Mouse (Mus musculus) embryonic facial prominence, embryonic 12.5 days (tissue): ENCODE results near the gene Paf1. TPM values are rescaled to one million over a fixed set of nuclear protein-coding genes. Genes with fewer than 3 reads are reported as not detected.
A peak's percentile ranks its signal among the peaks of the same experiment; 100 is the strongest.

ENCODE experiments used
- ATAC-seq: fragments of 200-750 bp; cut with Nextera tagmentation; 2 replicates; pipeline ENCODE4 v1.8.0; 2017; ENCODE audit not compliant: insufficient number of reproducible peaks, insufficient read depth, low FRiP score, low TSS enrichment
- H3K27ac ChIP-seq: fragments of 300-500 bp; sonication (generic); 2 replicates; pipeline ENCODE4 v1.5.1; 2016; ENCODE audit warnings: mild to moderate bottlenecking
- H3K27me3 ChIP-seq: fragments of 300-500 bp; sonication (generic); 2 replicates; pipeline ENCODE4 v1.6.1; 2016; ENCODE audit warnings: mild to moderate bottlenecking, moderate library complexity
- H3K36me3 ChIP-seq: fragments of 300-500 bp; sonication (generic); 2 replicates; pipeline ENCODE4 v1.6.1; 2016; ENCODE audit warnings: mild to moderate bottlenecking
- H3K4me1 ChIP-seq: fragments of 300-500 bp; sonication (generic); 2 replicates; pipeline ENCODE4 v1.6.1; 2016
- H3K4me2 ChIP-seq: fragments of 300-500 bp; sonication (generic); replicated peaks from 2 replicates; pipeline ENCODE4 v1.6.1; 2016; ENCODE audit warnings: mild to moderate bottlenecking, moderate library complexity
- H3K4me3 ChIP-seq: fragments of 300-500 bp; sonication (generic); 2 replicates; pipeline ENCODE4 v1.5.1; 2016; ENCODE audit warnings: mild to moderate bottlenecking
- H3K9ac ChIP-seq: fragments of 300-500 bp; sonication (generic); 2 replicates; pipeline ENCODE4 v1.6.1; 2016; ENCODE audit warnings: mild to moderate bottlenecking, moderate library complexity
- H3K9me3 ChIP-seq: fragments of 300-500 bp; sonication (generic); 2 replicates; pipeline ENCODE4 v1.6.1; 2016; ENCODE audit warnings: mild to moderate bottlenecking, moderate library complexity
- WGBS: fragments of 180-500 bp; shearing (Covaris S2); methylation state at CpG from one replicate; pipeline ENCODE4 v1.1.7; 2016; 5-methylcytosine and 5-hydroxymethylcytosine counted together
- polyA plus RNA-seq: library from polyadenylated mRNA; unstranded; fragments of >200 nt; fragmentation: Nextera tagmentation; extraction: Ambion mirVana; gene quantifications from 2 replicates; pipeline ENCODE4 v1.2.1, GENCODE M21; 2016

Gene Paf1
- polyA plus RNA-seq = 82.2 and 85.5 TPM in 2 replicates

DNA sequence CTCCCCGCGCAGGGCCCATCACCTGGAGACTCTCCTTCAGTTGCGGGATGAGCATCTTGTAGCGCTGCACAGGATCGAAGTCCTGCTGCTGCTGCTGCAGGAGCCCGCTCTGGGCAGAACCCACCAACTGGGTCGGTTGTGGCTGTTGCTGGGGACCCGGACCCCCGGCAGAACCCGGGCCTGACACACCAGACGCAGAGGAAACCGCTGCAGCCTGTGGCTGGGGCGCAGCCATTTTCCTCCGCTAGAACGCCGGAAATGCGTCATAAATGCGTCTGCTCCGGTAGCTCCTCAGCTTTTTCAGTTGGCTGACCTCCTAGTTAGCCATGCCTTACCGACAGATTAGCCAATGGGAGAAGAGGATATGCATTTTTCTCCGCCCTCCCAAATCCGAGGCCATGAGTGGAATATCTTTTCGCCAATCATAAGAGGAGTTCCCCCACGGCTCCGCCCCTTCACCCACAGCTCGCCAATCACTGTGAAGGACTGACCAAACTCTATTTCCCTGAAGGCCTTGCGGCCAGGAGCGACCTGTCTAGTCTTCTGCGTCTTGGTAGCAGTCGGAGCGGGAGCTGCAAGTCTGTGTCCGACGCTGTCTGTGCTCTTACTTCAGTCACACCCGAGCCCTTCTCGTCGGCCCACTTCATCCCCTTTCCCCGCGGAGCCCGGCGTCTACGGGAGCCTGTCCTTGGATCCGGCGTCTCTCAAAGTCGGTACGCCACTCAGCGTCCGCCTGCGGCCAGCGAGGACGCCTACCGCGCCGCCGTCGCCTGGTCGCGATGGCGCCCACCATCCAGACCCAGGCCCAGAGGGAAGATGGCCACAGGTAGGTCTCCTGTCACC, at the start of gene Paf1, which contains the start of gene Med29:
TSS of gene Paf1 (plus strand) at position 523 of the 843 bp plus-strand sequence.
TSS of gene Med29 (minus strand) at position 280 of the 843 bp plus-strand sequence.
- H3K4me1 ChIP-seq = peaks cover 15% of the 10 kb centered on the region
- H3K9me3 ChIP-seq = no peaks in the 10 kb centered on the region
- peak within 1 kb of the TSS; percentile 56 for H3K27ac ChIP-seq
- ATAC-seq = peak; percentile 97
- peak within 1 kb of the TSS; percentile 90 for H3K4me2 ChIP-seq
- H3K36me3 ChIP-seq = peaks cover 56% of the 10 kb centered on the region
- peak within 1 kb of the TSS; percentile 94 for H3K4me3 ChIP-seq
- H3K27me3 ChIP-seq = no peaks in the 10 kb centered on the region
- H3K9ac ChIP-seq = peak within 1 kb of the TSS; percentile 83
- WGBS = under 1% methylated on average over 58 of the region's 58 CpGs

DNA sequence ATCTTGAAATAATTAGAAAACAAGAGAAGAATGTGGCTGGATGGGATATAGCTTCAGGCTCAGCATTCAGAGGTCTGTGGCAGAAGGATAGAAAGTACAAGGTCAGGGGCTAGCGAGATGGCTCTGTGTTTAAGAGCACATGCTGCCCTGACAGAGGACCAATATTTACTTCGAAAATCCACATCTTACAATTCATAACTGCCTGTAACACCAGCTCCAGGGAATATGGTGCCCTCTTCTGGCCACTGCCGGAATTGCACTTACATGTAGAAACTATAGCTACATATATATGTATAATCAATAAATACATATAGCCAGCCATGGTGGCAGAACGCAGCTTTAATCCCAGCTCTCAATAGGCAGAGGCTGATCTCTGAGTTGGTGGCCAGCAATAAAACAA, 48.1 kb upstream of the Paf1 start:
- no peak for ATAC-seq
- Histone ChIP-seq H3K27me3 (no peaks in the 10 kb centered on the region), H3K4me2 (no peak overlapping the region), H3K9me3 (no peaks in the 10 kb centered on the region), H3K27ac (no peak overlapping the region), H3K4me1 (peaks cover 4% of the 10 kb centered on the region), H3K9ac (no peak overlapping the region), H3K36me3 (no peaks in the 10 kb centered on the region), H3K4me3 (no peak overlapping the region)
- WGBS = 7% methylated on average over 4 of the region's 4 CpGs

DNA sequence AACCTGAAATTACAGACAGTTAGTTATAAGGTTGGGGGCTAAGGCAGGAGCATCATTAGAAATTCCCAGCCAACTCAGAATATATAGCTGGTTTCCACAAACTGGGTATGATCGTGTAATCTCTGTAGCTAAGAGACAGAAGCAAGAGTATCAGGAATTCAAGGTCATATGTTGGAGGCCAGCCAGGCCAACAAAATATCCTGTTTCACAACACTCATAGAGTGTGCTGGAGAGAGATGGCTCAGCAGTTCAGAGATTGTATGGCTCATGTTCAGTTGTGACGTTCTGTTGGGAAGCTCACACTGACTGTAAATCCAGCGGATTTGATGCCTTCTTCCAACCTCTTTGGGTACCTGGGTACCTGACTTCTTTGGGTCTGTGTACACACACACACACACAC, 45.0 kb upstream of the Paf1 start:
- Histone ChIP-seq H3K4me1 (peaks cover 18% of the 10 kb centered on the region), H3K27ac (no peak overlapping the region), H3K9me3 (no peaks in the 10 kb centered on the region), H3K9ac (no peak overlapping the region), H3K4me2 (no peak overlapping the region), H3K36me3 (peaks cover 8% of the 10 kb centered on the region; the same call in 1 of the 2 replicates), H3K27me3 (no peaks in the 10 kb centered on the region), H3K4me3 (no peak overlapping the region)
- no peak for ATAC-seq
- WGBS = 61% methylated on average over 3 of the region's 3 CpGs

DNA sequence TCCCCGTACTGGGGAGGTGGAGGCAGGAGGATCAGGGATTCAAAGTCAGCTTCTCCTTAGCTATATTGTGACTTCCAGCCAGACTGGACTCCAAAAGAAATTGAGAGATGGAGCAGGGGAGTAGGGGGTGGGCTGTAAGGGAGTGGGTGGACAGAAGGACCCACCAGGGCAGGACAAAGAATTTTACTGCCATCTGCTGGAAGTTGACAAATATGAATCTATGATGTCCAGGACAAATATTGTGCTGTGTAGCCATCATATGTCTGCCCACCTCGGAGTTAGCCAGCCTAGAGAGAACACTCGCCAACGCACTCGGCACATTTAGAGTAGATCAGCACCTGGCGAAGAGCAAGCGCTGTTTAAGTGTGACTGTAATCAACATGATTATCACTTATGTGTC, 44.1 kb upstream of the Paf1 start:
- 84% methylated on average over 7 of the region's 7 CpGs for WGBS
- H3K9ac ChIP-seq = no peak overlapping the region

GRCm38 (mm10) chr7:28350155-28350883, 42.4 kb upstream of the Paf1 start, which contains the start of gene Rps16:
Gene Rps16 (plus strand): TSS chr7:28350652.
- under 1% methylated on average over 42 of the region's 50 CpGs for WGBS
- Histone ChIP-seq H3K9ac (peak within 1 kb of the TSS; percentile 97), H3K27me3 (no peaks in the 10 kb centered on the region), H3K9me3 (no peaks in the 10 kb centered on the region), H3K36me3 (peaks cover 32% of the 10 kb centered on the region), H3K4me2 (peak within 1 kb of the TSS; percentile 73), H3K27ac (peak within 1 kb of the TSS; percentile 95), H3K4me1 (peaks cover 18% of the 10 kb centered on the region), H3K4me3 (peak within 1 kb of the TSS; percentile 96)
- ATAC-seq = peak; percentile 89

More for the DNA sequence above, 44.1 kb upstream of the Paf1 start:
- no peak overlapping the region for H3K4me3 ChIP-seq
- peaks cover 18% of the 10 kb centered on the region for H3K4me1 ChIP-seq
- no peaks in the 10 kb centered on the region for H3K27me3 ChIP-seq
- no peaks in the 10 kb centered on the region for H3K9me3 ChIP-seq
- ATAC-seq = no peak
- no peak overlapping the region for H3K4me2 ChIP-seq
- H3K27ac ChIP-seq = no peak overlapping the region
- H3K36me3 ChIP-seq = peaks cover 17% of the 10 kb centered on the region

- peaks cover 19% of the 10 kb centered on the region for H3K4me1 ChIP-seq
These were observed 41.0 kb upstream of the Paf1 start for GRCm38 (mm10) chr7:28351676-28352191.

GRCm38 (mm10) chr7:28353267-28353666, 39.5 kb upstream of the Paf1 start:
- H3K4me3 ChIP-seq = no peak overlapping the region
- H3K4me2 ChIP-seq = no peak overlapping the region
- H3K9me3 ChIP-seq = no peaks in the 10 kb centered on the region
- 97% methylated on average over 2 of the region's 2 CpGs for WGBS
- no peak overlapping the region for H3K9ac ChIP-seq
- H3K36me3 ChIP-seq = peaks cover 33% of the 10 kb centered on the region
- H3K4me1 ChIP-seq = peaks cover 35% of the 10 kb centered on the region
- H3K27me3 ChIP-seq = no peaks in the 10 kb centered on the region
- H3K27ac ChIP-seq = no peak overlapping the region
- no peak for ATAC-seq

More at GRCm38 (mm10) chr7:28351676-28352191, 41.0 kb upstream of the Paf1 start:
- no peak overlapping the region for H3K27ac ChIP-seq
- H3K9me3 ChIP-seq = no peaks in the 10 kb centered on the region
- 39% methylated on average over 4 of the region's 4 CpGs for WGBS
- peak overlapping the region; percentile 96 for H3K4me3 ChIP-seq
- no peaks in the 10 kb centered on the region for H3K27me3 ChIP-seq
- peaks cover 33% of the 10 kb centered on the region for H3K36me3 ChIP-seq
- peak overlapping the region; percentile 73 for H3K4me2 ChIP-seq
- peak overlapping the region; percentile 97 for H3K9ac ChIP-seq
- ATAC-seq = no peak

DNA sequence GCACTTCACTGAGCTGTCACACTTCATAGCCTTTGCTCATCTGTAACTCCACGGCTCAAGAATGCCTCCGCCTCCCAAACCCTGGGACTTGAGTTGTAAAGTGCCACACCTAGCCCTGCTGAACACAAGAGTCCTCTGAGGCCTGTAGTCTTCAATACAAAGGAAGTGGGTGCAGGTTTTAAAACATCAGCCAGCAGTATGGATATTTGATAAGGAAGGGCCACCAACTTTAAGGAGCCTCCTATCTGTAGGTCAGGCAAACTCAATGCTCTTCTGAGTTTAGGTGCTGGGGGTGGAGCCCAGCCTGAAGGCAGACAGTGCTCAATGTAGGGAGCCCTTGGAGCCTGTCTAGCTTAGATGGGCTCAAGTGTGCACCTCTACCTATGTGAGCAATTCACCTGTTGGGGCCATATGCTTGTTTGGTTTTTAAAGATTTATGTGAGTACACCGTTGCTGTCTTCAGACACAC, 38.6 kb upstream of the Paf1 start:
- no peak overlapping the region for H3K27ac ChIP-seq
- no peaks in the 10 kb centered on the region for H3K27me3 ChIP-seq
- peaks cover 38% of the 10 kb centered on the region for H3K4me1 ChIP-seq
- no peak overlapping the region for H3K9ac ChIP-seq
- no peak overlapping the region for H3K4me2 ChIP-seq
- no peaks in the 10 kb centered on the region for H3K9me3 ChIP-seq
- 88% methylated on average over 3 of the region's 3 CpGs for WGBS
- H3K36me3 ChIP-seq = peaks cover 38% of the 10 kb centered on the region
- no peak for ATAC-seq
- H3K4me3 ChIP-seq = no peak overlapping the region

DNA sequence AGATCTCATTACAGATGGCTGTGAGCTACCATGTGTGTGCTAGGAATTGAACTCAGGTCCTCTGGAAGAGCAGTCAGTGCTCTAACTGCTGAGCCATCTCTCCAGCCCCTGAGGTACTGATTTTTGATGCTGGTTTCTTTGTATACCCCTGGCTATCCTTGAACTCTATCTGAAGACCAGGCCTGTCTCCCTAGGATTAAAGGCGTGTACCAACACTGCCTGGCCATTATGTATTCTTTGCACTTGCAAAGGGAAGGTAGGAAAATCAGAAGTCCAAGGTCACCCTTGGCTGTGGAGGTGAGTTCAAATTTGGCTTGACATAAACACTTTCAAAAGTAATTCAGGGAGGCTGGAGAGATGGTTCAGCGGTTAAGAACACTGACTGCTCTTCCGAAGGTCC, 38.2 kb upstream of the Paf1 start:
- 90% methylated on average over 3 of the region's 3 CpGs for WGBS
- H3K9me3 ChIP-seq = no peaks in the 10 kb centered on the region
- no peak overlapping the region for H3K4me2 ChIP-seq
- peaks cover 35% of the 10 kb centered on the region for H3K4me1 ChIP-seq
- H3K4me3 ChIP-seq = no peak overlapping the region
- no peaks in the 10 kb centered on the region for H3K27me3 ChIP-seq
- no peak overlapping the region for H3K27ac ChIP-seq
- ATAC-seq = no peak
- H3K36me3 ChIP-seq = peaks cover 42% of the 10 kb centered on the region
- no peak overlapping the region for H3K9ac ChIP-seq

DNA sequence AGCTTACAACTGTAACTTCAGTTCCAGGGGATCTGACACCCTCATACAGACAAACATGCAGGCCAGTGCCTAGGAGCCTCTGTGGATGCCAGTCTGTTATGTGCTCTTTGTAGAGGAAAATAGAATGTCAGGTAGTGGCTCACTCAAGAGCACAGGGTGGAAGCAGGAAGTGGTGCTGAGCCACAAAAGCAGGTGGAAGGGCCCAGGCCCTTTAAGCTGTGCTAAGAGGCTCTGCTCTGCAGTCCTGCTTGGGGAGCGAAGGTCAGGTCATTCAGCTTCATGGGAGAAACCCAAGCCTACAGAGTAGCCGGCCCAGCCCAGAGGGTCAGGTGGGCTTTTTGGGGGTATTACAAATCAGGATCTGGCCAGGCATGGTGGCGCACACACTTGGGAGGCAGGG, 37.5 kb upstream of the Paf1 start:
- H3K4me1 ChIP-seq = peaks cover 30% of the 10 kb centered on the region
- no peak overlapping the region for H3K9ac ChIP-seq
- no peak overlapping the region for H3K4me3 ChIP-seq
- no peak for ATAC-seq
- 80% methylated on average over 3 of the region's 3 CpGs for WGBS
- H3K4me2 ChIP-seq = no peak overlapping the region
- no peaks in the 10 kb centered on the region for H3K9me3 ChIP-seq
- no peaks in the 10 kb centered on the region for H3K27me3 ChIP-seq
- no peak overlapping the region for H3K27ac ChIP-seq
- peaks cover 49% of the 10 kb centered on the region for H3K36me3 ChIP-seq

- Histone ChIP-seq H3K27me3 (no peaks in the 10 kb centered on the region), H3K4me3 (0 out of 2 replicates have a peak overlapping the region, but pooled peaks have one; percentile 13), H3K4me2 (no peak overlapping the region), H3K4me1 (peaks cover 23% of the 10 kb centered on the region), H3K27ac (peak overlapping the region; percentile 80), H3K36me3 (peaks cover 62% of the 10 kb centered on the region), H3K9ac (no peak overlapping the region), H3K9me3 (no peaks in the 10 kb centered on the region)
- 4% methylated on average over 5 of the region's 5 CpGs for WGBS
- ATAC-seq = peak; percentile 43; the same call in 1 of the 2 replicates
These were observed 35.8 kb upstream of the Paf1 start for GRCm38 (mm10) chr7:28356981-28357380.
